Mouse (Mus musculus): ENCODE data around the gene Hist4h4. TPM values are rescaled to one million over a fixed set of nuclear protein-coding genes. Genes with fewer than 3 reads are reported as not detected.
"Not testable (repeated sequence)": the region's sequence is repeated elsewhere in the genome, so short reads cannot be mapped to it uniquely, and the experiment has no call there.

The Hist4h4 gene
- polyA plus RNA-seq, 1 experiment from 2014 or later: 0.53 TPM

DNA sequence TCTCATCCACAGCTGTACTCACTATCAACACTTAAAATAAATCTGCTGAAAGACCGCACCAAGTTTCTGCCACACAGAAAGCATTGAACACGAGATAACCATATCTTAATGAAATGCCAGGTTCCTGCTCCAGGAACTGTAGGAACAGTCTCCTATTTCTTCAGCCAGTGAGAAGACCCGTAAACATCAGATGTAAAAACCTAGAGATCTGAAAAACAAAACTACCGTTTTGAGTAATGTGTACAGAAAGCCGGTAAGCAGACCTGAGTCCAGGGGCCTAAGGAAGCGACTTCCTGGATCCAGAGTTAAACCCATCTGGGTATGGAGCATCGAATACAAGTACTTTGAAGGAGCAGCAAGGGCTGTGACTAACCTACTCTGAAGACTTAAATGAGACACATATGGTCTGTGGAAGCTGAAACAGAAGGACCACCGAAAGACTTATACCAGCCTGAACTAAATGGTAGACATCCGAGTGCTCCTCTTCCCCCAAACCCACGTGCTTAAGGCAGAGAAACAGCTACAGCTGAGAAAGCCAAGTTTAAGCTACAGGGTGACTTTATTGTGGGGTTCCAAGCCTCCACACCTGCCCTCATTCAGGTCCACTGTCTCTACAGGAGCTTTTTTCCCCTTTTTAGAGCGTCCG is 999 bp downstream of the Hist4h4 start:
- Histone ChIP-seq H3K9ac (ENCODE audit: low read length) (peak overlapping the region; percentile 98), H3K4me3 (ENCODE audit: low read depth, low read length) (peak overlapping the region; percentile 67), H3K9me3 (ENCODE audit: control insufficient read depth, low read length) (no peaks in the 10 kb centered on the region), H3K4me1 (replicated peaks; ENCODE audit: control insufficient read depth, insufficient read depth, low read length) (no peaks in the 10 kb centered on the region; the same call in 1 of the 2 replicates), H3K36me3 (ENCODE audit: control insufficient read depth, insufficient read depth, low read length) (no peaks in the 10 kb centered on the region), H3K27ac (ENCODE audit: low read depth, low read length) (peak overlapping the region; percentile 100), H3K27me3 (ENCODE audit: control insufficient read depth, insufficient read depth, low read length) (no peaks in the 10 kb centered on the region), H3K4me2 (ENCODE audit: low read depth, low read length, severe bottlenecking) (peak overlapping the region; percentile 77)
- ATAC-seq (replicated peaks; ENCODE audit: low FRiP score) (no peak), DNase-seq (ENCODE audit: low spot score) (no peak)
- WGBS: 25% methylated on average over 12 of the region's 12 CpGs

- Histone ChIP-seq H3K9me3 (ENCODE audit: control insufficient read depth, low read length) (no peaks in the 10 kb centered on the region), H3K27ac (ENCODE audit: low read depth, low read length) (no peak overlapping the region), H3K36me3 (ENCODE audit: control insufficient read depth, insufficient read depth, low read length) (no peaks in the 10 kb centered on the region), H3K27me3 (ENCODE audit: control insufficient read depth, insufficient read depth, low read length) (no peaks in the 10 kb centered on the region), H3K4me2 (ENCODE audit: low read depth, low read length, severe bottlenecking) (no peak overlapping the region), H3K4me1 (replicated peaks; ENCODE audit: control insufficient read depth, insufficient read depth, low read length) (no peaks in the 10 kb centered on the region; the same call in 1 of the 2 replicates), H3K9ac (ENCODE audit: low read length) (no peak overlapping the region), H3K4me3 (ENCODE audit: low read depth, low read length) (no peak overlapping the region)
- WGBS: 90% methylated on average over 6 of the region's 6 CpGs
- ATAC-seq (replicated peaks; ENCODE audit: low FRiP score) (no peak), DNase-seq (ENCODE audit: low spot score) (no peak)
Observed at GRCm38 (mm10) chr6:136801274-136801673, 2.9 kb downstream of the Hist4h4 start.

- no peak for ATAC-seq (replicated peaks; ENCODE audit: low FRiP score)
- H3K36me3 ChIP-seq (ENCODE audit: control insufficient read depth, insufficient read depth, low read length): no peaks in the 10 kb centered on the region
- 92% methylated on average over 8 of the region's 8 CpGs for WGBS
Observed at GRCm38 (mm10) chr6:136800710-136801109, 3.5 kb downstream of the Hist4h4 start.

DNA sequence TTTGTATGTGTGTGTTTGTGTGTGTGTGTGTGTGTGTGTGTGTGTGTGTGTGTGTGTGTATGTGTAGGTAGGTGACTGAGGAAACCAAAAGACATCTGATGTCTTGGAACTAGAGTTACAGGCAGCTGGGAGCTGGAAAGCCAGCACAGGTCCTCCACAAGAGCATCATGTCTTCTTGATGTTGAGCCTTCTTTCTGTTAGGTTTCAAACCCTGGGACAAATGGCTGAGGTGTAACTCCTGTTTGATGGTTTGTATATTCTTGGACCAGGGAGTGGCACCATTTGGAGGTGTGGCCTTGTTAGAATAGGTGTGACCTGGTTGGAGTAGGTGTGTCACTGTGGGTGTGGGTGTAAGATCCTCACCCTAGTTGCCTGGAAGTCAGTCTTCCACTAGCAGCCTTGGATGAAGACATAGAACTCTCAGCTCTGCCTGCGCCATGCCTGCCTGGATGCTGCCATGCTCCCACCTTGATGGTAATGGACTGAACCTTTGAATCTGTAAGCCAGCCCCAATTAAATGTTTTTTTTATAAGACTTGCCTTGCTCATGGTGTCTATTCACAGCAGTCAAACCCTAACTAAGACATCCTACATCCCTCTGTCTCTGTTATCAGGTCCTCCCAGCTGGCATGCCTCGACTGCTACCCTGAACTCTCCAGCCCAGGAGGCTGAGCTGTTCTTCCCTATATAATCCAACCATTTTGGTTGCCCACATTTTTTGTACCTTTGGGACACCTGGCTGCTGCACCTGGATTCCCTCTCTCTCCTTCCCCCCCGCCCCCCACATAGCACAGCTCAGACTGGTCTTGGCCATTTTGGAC is 6.1 kb downstream of the Hist4h4 start:
- H3K4me1 ChIP-seq (replicated peaks; ENCODE audit: control insufficient read depth, insufficient read depth, low read length); ATAC-seq (replicated peaks; ENCODE audit: low FRiP score); H3K27ac ChIP-seq (ENCODE audit: low read depth, low read length); DNase-seq (ENCODE audit: low spot score); H3K4me2 ChIP-seq (ENCODE audit: low read depth, low read length, severe bottlenecking); H3K9me3 ChIP-seq (ENCODE audit: control insufficient read depth, low read length); H3K36me3 ChIP-seq (ENCODE audit: control insufficient read depth, insufficient read depth, low read length); H3K9ac ChIP-seq (ENCODE audit: low read length); H3K4me3 ChIP-seq (ENCODE audit: low read depth, low read length); H3K27me3 ChIP-seq (ENCODE audit: control insufficient read depth, insufficient read depth, low read length): not testable (repeated sequence)
- WGBS: 90% methylated on average over 3 of the region's 3 CpGs

More at GRCm38 (mm10) chr6:136800710-136801109, 3.5 kb downstream of the Hist4h4 start:
- Histone ChIP-seq H3K4me1 (replicated peaks; ENCODE audit: control insufficient read depth, insufficient read depth, low read length) (no peaks in the 10 kb centered on the region; the same call in 1 of the 2 replicates), H3K27ac (ENCODE audit: low read depth, low read length) (no peak overlapping the region), H3K27me3 (ENCODE audit: control insufficient read depth, insufficient read depth, low read length) (no peaks in the 10 kb centered on the region), H3K9ac (ENCODE audit: low read length) (no peak overlapping the region), H3K4me2 (ENCODE audit: low read depth, low read length, severe bottlenecking) (no peak overlapping the region), H3K9me3 (ENCODE audit: control insufficient read depth, low read length) (no peaks in the 10 kb centered on the region), H3K4me3 (ENCODE audit: low read depth, low read length) (no peak overlapping the region)
- DNase-seq (ENCODE audit: low spot score): no peak

DNA sequence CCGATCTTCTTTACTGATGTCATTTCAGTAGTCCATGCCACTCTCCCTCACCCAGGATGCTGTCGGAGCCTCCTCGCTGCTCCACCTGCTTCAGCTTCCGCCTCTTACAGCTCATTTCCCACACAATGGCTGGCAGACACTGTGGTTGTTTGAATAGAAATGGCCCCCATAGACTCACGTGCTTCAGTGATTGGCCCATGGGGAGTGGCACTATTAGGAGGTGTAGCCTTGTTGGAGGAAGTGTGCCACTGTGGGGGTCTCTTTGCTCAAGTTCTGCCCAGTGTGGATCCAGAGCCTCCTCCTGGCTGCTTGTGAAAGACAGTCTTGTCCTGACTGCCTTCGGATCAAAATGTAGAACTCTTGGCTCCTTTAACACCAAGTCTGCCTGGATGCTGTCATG is 8.4 kb downstream of the Hist4h4 start:
- Histone ChIP-seq H3K27ac (ENCODE audit: low read depth, low read length) (no peak overlapping the region), H3K9ac (ENCODE audit: low read length) (no peak overlapping the region), H3K27me3 (ENCODE audit: control insufficient read depth, insufficient read depth, low read length) (no peaks in the 10 kb centered on the region; the same call in 1 of the 2 replicates), H3K4me1 (replicated peaks; ENCODE audit: control insufficient read depth, insufficient read depth, low read length) (peaks cover 3% of the 10 kb centered on the region; the same call in 1 of the 2 replicates), H3K36me3 (ENCODE audit: control insufficient read depth, insufficient read depth, low read length) (no peaks in the 10 kb centered on the region), H3K4me2 (ENCODE audit: low read depth, low read length, severe bottlenecking) (no peak overlapping the region), H3K4me3 (ENCODE audit: low read depth, low read length) (no peak overlapping the region), H3K9me3 (ENCODE audit: control insufficient read depth, low read length) (no peaks in the 10 kb centered on the region)
- 60% methylated on average over 6 of the region's 6 CpGs for WGBS
- ATAC-seq (replicated peaks; ENCODE audit: low FRiP score): no peak
- DNase-seq (ENCODE audit: low spot score): no peak

GRCm38 (mm10) chr6:136795110-136795509 is 9.1 kb downstream of the Hist4h4 start:
- H3K4me2 ChIP-seq (ENCODE audit: low read depth, low read length, severe bottlenecking): no peak overlapping the region
- ATAC-seq (replicated peaks; ENCODE audit: low FRiP score) (no peak), DNase-seq (ENCODE audit: low spot score) (no peak)
- H3K9me3 ChIP-seq (ENCODE audit: control insufficient read depth, low read length): no peaks in the 10 kb centered on the region
- no peak overlapping the region for H3K9ac ChIP-seq (ENCODE audit: low read length)
- 68% methylated on average over 1 of the region's 1 CpGs for WGBS
- H3K4me3 ChIP-seq (ENCODE audit: low read depth, low read length): no peak overlapping the region
- H3K27me3 ChIP-seq (ENCODE audit: control insufficient read depth, insufficient read depth, low read length): no peaks in the 10 kb centered on the region; the same call in 1 of the 2 replicates
- no peaks in the 10 kb centered on the region for H3K36me3 ChIP-seq (ENCODE audit: control insufficient read depth, insufficient read depth, low read length)
- H3K4me1 ChIP-seq (replicated peaks; ENCODE audit: control insufficient read depth, insufficient read depth, low read length): peaks cover 3% of the 10 kb centered on the region; the same call in 1 of the 2 replicates
- no peak overlapping the region for H3K27ac ChIP-seq (ENCODE audit: low read depth, low read length)

DNA sequence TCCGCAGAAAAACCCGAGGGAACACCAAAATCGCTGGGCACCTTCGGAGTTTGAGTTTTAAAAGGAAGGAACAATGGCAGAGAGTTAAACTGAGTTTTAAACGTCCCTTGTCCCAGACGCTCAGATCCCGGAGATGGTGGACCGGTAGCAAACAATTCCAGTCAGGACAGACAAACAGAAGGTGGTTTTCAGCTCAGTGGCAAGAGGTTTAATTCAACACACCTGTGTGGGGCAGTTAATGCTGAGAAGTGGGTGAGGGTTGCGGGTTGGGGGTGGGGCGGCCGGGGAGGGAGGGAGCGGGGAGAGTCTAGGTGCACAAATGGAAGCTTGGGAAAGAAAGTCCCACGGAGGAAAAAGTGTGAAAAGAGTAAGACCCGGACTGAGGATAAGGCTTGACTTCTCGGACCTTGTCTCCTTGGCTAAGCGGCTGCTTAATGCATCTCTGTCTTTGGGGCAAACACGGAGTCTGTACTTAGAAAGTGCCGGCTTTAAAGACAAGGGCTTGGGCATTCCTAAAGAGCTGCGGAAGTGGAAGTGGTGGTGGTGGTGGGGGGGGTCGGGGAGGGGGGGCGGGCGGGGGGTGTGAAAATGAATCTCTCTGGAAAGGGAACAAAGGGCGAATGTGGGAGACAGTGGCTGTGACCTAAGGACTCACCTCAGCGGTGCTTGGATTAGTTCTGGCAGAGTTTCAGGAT is 10.2 kb downstream of the Hist4h4 start:
- no peak overlapping the region for H3K27ac ChIP-seq (ENCODE audit: low read depth, low read length)

More for the DNA sequence above, 10.2 kb downstream of the Hist4h4 start:
- H3K9me3 ChIP-seq (ENCODE audit: control insufficient read depth, low read length): no peaks in the 10 kb centered on the region
- peak overlapping the region; percentile 28 for H3K4me3 ChIP-seq (ENCODE audit: low read depth, low read length)
- H3K9ac ChIP-seq (ENCODE audit: low read length): peak overlapping the region; percentile 41
- H3K27me3 ChIP-seq (ENCODE audit: control insufficient read depth, insufficient read depth, low read length): no peaks in the 10 kb centered on the region; the same call in 1 of the 2 replicates
- ATAC-seq (replicated peaks; ENCODE audit: low FRiP score): peak; percentile 49; the same call in 1 of the 2 replicates
- H3K4me2 ChIP-seq (ENCODE audit: low read depth, low read length, severe bottlenecking): peak overlapping the region; percentile 63
- no peak for DNase-seq (ENCODE audit: low spot score)
- WGBS: under 1% methylated on average over 24 of the region's 24 CpGs
- peaks cover 3% of the 10 kb centered on the region; the same call in 1 of the 2 replicates for H3K4me1 ChIP-seq (replicated peaks; ENCODE audit: control insufficient read depth, insufficient read depth, low read length)
- no peaks in the 10 kb centered on the region for H3K36me3 ChIP-seq (ENCODE audit: control insufficient read depth, insufficient read depth, low read length)

Measured in forebrain, embryonic 11.5 days (tissue).